8 mouse cellular contexts compared by ENCODE assay signal in the genomic region with DNA sequence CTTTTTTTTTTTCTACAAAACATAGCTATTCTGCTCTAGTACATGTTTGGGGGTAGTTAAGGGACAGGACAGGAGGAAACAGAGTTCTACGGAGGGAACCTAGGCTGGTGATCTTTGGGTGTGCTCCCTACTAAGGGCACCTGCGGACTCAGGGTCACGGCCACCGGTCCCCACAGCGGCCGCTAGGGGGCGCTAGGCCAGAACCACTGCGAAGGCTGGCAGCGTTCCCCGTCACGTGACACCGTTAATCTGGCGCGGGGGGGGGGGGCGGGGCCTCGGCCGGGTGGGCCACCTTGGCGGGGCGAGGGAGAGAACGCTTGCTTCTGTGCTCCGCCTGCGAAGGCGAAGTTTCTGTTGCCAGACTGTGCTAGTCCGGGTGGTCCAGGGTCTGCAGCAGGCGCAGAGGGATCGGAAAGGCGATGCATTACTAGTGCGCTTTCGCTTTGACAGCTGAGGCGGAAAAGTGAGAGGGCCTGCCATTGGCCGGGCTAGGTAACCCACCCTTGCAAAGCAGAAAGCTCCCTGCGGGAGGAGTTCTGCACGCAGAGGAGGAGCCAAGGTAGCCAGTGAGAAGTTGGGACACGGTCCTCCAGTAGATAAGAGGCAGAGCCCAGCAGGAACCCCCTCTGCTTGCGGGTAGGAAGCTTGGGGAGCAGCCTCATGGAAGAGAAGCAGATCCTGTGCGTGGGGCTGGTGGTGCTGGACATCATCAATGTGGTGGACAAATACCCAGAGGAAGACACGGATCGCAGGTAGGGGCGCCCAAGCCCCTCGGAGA. TPM values are rescaled to one million over a fixed set of nuclear protein-coding genes. Genes with fewer than 3 reads are reported as not detected.
DNase-seq lines count a peak whose midpoint lies in the region; ATAC-seq lines count a peak whose summit lies in the region.

Gene Khk (plus strand): TSS at position 176 of the 778 bp plus-strand sequence.

- peak within 1 kb of the TSS; percentile 52 for H3K4me3 ChIP-seq in hindbrain, embryonic 13.5 days

- H3K9ac ChIP-seq in hindbrain, embryonic 13.5 days, result peak within 1 kb of the TSS; percentile 77

- WGBS in hindbrain, embryonic 13.5 days, result under 1% methylated on average over 39 of the region's 40 CpGs

- ATAC-seq in hindbrain, embryonic 13.5 days (ENCODE audit: low FRiP score), result peak; percentile 80

- peaks cover 20% of the 10 kb centered on the region for H3K4me1 ChIP-seq in hindbrain, embryonic 13.5 days (replicated peaks)

- H3K27ac ChIP-seq in hindbrain, embryonic 13.5 days, result peak within 1 kb of the TSS; percentile 70

- peaks cover 20% of the 10 kb centered on the region; the same call in 1 of the 2 replicates for H3K27me3 ChIP-seq in hindbrain, embryonic 13.5 days

- H3K4me2 ChIP-seq in hindbrain, embryonic 13.5 days, result peak within 1 kb of the TSS; percentile 87

- H3K9me3 ChIP-seq in hindbrain, embryonic 13.5 days, result no peaks in the 10 kb centered on the region

- DNase-seq in R1 (ENCODE audit: low read depth, low spot score), result peak; percentile 94
- DNase-seq in cerebellum, postnatal 14 days, result peak; percentile 97 to 99
- DNase-seq in frontal cortex, postnatal 25 days (ENCODE audit: low spot score in 2 of 2), result peak; percentile 83 to 89
- DNase-seq in layer of hippocampus, postnatal 14 days (ENCODE audit: low spot score in 2 of 2), result peak; percentile 84 to 86
- DNase-seq in lung, postnatal 14 days, result peak; percentile 97
- peak; percentile 88 for DNase-seq in ovary, postnatal 36 days (ENCODE audit: low spot score)
- peak; percentile 96 for DNase-seq in thymus, postnatal 14 days

- H3K36me3 ChIP-seq in hindbrain, embryonic 13.5 days, result no peaks in the 10 kb centered on the region

RNA-seq across cellular contexts. Expression of gene Khk, which starts in this region (rescaled TPM):
- polyA plus RNA-seq in hindbrain, embryonic 13.5 days (2015; fragmentation: Nextera tagmentation; extraction: Ambion mirVana), result 8.7 and 9.1 TPM in 2 replicates
- total RNA-seq in layer of hippocampus, postnatal 14 days (2021), result 10 to 100 TPM; 11.5 to 12.9 TPM

Comparison
In these comparisons a context has a peak if more than half of its experiments do, and no peak if none do; other contexts are left out.
1. Peak in every context shown above with its lines: DNase-seq, ATAC-seq, H3K4me3 ChIP-seq and H3K27ac ChIP-seq.